ENCODE assay signal across 8 mouse cellular contexts in genomic region chr6:136930677-136931076, GRCm38 (mm10). TPM values are rescaled to one million over a fixed set of nuclear protein-coding genes. Genes with fewer than 3 reads are reported as not detected.
DNase-seq lines count a peak whose midpoint lies in the region; ATAC-seq and TF ChIP-seq lines count a peak whose summit lies in the region.

No protein-coding gene starts in this region.

- peak; percentile 76 for ATAC-seq in limb, embryonic 13.5 days (ENCODE audit: low FRiP score, low read depth)
- ATAC-seq in midbrain, embryonic 13.5 days, result 0 out of 2 replicates have a peak, but pooled peaks have one; percentile 20

- no peak overlapping the region for H3K4me3 ChIP-seq in CH12.LX (replicated peaks in 1 of 3; ENCODE audit: low read depth in 2 of 3, low read length in 2 of 3, poor library complexity in 1 of 3)
- H3K4me3 ChIP-seq in cortical plate, adult 2 months (ENCODE audit: insufficient read depth, low read length), result no peak overlapping the region
- no peak overlapping the region for H3K4me3 ChIP-seq in limb, embryonic 13.5 days
- H3K4me3 ChIP-seq in midbrain, embryonic 13.5 days (replicated peaks), result no peak overlapping the region

- peak overlapping the region; percentile 88 for H3K27ac ChIP-seq in CH12.LX (ENCODE audit: insufficient read depth, low read depth)
- H3K27ac ChIP-seq in cortical plate, adult 2 months (ENCODE audit: insufficient read depth, low read length), result peak overlapping the region; percentile 15; the same call in 1 of the 2 replicates
- no peak overlapping the region for H3K27ac ChIP-seq in limb, embryonic 13.5 days
- no peak overlapping the region for H3K27ac ChIP-seq in midbrain, embryonic 13.5 days

- H3K36me3 ChIP-seq in CH12.LX (replicated peaks in 1 of 2; ENCODE audit: control insufficient read depth in 1 of 2, insufficient read depth in 1 of 2, low read length in 1 of 2), result peaks cover 88 to 97% of the 10 kb centered on the region in 2 experiments
- H3K36me3 ChIP-seq in limb, embryonic 13.5 days, result no peaks in the 10 kb centered on the region
- H3K36me3 ChIP-seq in midbrain, embryonic 13.5 days, result no peaks in the 10 kb centered on the region

- peaks cover 43% of the 10 kb centered on the region for H3K79me2 ChIP-seq in CH12.LX (replicated peaks; ENCODE audit: control insufficient read depth, extremely low read depth, insufficient read depth, poor library complexity, severe bottlenecking)

- no peak for TF ChIP-seq RAD21 in CH12.LX (IDR thresholded peaks at IDR 0.05; ENCODE audit: low read depth, low read length)

- peak; percentile 92 for DNase-seq in CH12.LX (ENCODE audit: extremely low read depth)
- DNase-seq in heart, postnatal 4 days, result peak; percentile 59
- DNase-seq in thymus, postnatal 0 days (ENCODE audit: low spot score), result peak; percentile 92
- no peak for DNase-seq in c-Kit-positive CD71-positive TER-119-positive erythroid progenitor cells, embryonic 14.5 days (ENCODE audit: low spot score)
- DNase-seq in cerebellum, postnatal 10 days, result no peak

- H3K9ac ChIP-seq in CH12.LX (ENCODE audit: insufficient read depth, low read depth), result no peak overlapping the region; the same call in 1 of the 2 replicates
- H3K9ac ChIP-seq in limb, embryonic 13.5 days, result 0 out of 2 replicates have a peak overlapping the region, but pooled peaks have one; percentile 9
- H3K9ac ChIP-seq in midbrain, embryonic 13.5 days (replicated peaks), result no peak overlapping the region

- TF ChIP-seq EP300 in CH12.LX (IDR thresholded peaks at IDR 0.05; ENCODE audit: low read length), result 0 out of 2 replicates have a peak, but pooled peaks have one; percentile 67

- WGBS in limb, embryonic 13.5 days, result 20% methylated on average over 12 of the region's 12 CpGs
- 77% methylated on average over 12 of the region's 12 CpGs for WGBS in midbrain, embryonic 13.5 days

- TF ChIP-seq CTCF in CH12.LX (conservative IDR thresholded peaks at IDR 0.05 in 1 of 2, IDR thresholded peaks at IDR 0.05 in 1 of 2; ENCODE audit: low read depth in 2 of 2, low read length in 2 of 2), result no peak
- no peak for TF ChIP-seq CTCF in cortical plate, adult 2 months (IDR thresholded peaks at IDR 0.05; ENCODE audit: extremely low read depth, insufficient read depth, low read length)

- no peaks in the 10 kb centered on the region for H3K9me3 ChIP-seq in CH12.LX (replicated peaks; ENCODE audit: low read length)
- H3K9me3 ChIP-seq in limb, embryonic 13.5 days, result no peaks in the 10 kb centered on the region
- H3K9me3 ChIP-seq in midbrain, embryonic 13.5 days, result no peaks in the 10 kb centered on the region

- peak; percentile 59 for TF ChIP-seq POLR2A in CH12.LX (IDR thresholded peaks at IDR 0.05; ENCODE audit: low read depth, low read length)
- TF ChIP-seq POLR2A in cortical plate, adult 2 months (IDR thresholded peaks at IDR 0.05; ENCODE audit: extremely low read depth, insufficient read depth, low read length), result no peak

- peaks cover 17 to 54% of the 10 kb centered on the region in 2 experiments for H3K4me1 ChIP-seq in CH12.LX (ENCODE audit: control insufficient read depth in 1 of 2, insufficient read depth in 2 of 2)
- no peaks in the 10 kb centered on the region; the same call in 1 of the 2 replicates for H3K4me1 ChIP-seq in cortical plate, adult 2 months (ENCODE audit: control insufficient read depth, insufficient read depth, low read length)
- H3K4me1 ChIP-seq in limb, embryonic 13.5 days, result peaks cover 13% of the 10 kb centered on the region
- H3K4me1 ChIP-seq in midbrain, embryonic 13.5 days (replicated peaks), result 0 out of 2 replicates have a peak, but pooled peaks cover 4% of the 10 kb centered on the region

- H3K4me2 ChIP-seq in CH12.LX (ENCODE audit: insufficient read depth, low read depth, poor library complexity, severe bottlenecking), result peak overlapping the region; percentile 19; the same call in 1 of the 2 replicates
- H3K4me2 ChIP-seq in limb, embryonic 13.5 days (replicated peaks), result peak overlapping the region; percentile 38
- H3K4me2 ChIP-seq in midbrain, embryonic 13.5 days (replicated peaks), result no peak overlapping the region

- dilution Hi-C loops in CH12.LX (cut with MboI; ENCODE audit: extremely low pct_ligation_motif_present, extremely low pct_unique_long_range_greater_than_20kb, low sequenced_read_pairs), result no loop called here

- H3K27me3 ChIP-seq in CH12.LX (replicated peaks), result no peaks in the 10 kb centered on the region
- H3K27me3 ChIP-seq in limb, embryonic 13.5 days, result no peaks in the 10 kb centered on the region
- no peaks in the 10 kb centered on the region for H3K27me3 ChIP-seq in midbrain, embryonic 13.5 days

- in situ Hi-C loops in CH12.LX (cut with MboI; ENCODE audit: low pct_ligation_motif_present, low pct_unique_long_range_greater_than_20kb, low sequenced_read_pairs), result no loop called here

TF ChIP-seq in CH12.LX, 34 proteins besides CTCF, POLR2A, EP300 and RAD21 (continues in another document):
- peak; percentile 63; the same call in 1 of the 2 replicates for TF ChIP-seq TCF12 (IDR thresholded peaks at IDR 0.05; ENCODE audit: low read depth, low read length)
- 0 out of 2 replicates have a peak, but pooled peaks have one; percentile 23 for TF ChIP-seq MAZ (IDR thresholded peaks at IDR 0.05; ENCODE audit: low read depth, low read length)
- peak; percentile 94 for TF ChIP-seq USF1 (IDR thresholded peaks at IDR 0.05; ENCODE audit: low read depth, low read length)
- peak; percentile 69 for TF ChIP-seq SIN3A (IDR thresholded peaks at IDR 0.05; ENCODE audit: low read length)
- no peak for TF ChIP-seq SMC3 (IDR thresholded peaks at IDR 0.05; ENCODE audit: low read depth, low read length)
- TF ChIP-seq BHLHE40 (IDR thresholded peaks at IDR 0.05; ENCODE audit: low read depth, low read length), result peak; percentile 92
- TF ChIP-seq ZNF384 (IDR thresholded peaks at IDR 0.05; ENCODE audit: low read depth, low read length), result no peak
- TF ChIP-seq MYC (IDR thresholded peaks at IDR 0.05; ENCODE audit: low read depth, low read length), result peak; percentile 91; the same call in 1 of the 2 replicates
- TF ChIP-seq ETS1 (conservative IDR thresholded peaks at IDR 0.05; ENCODE audit: low read depth, low read length), result peak; percentile 76
- peak; percentile 39; the same call in 1 of the 2 replicates for TF ChIP-seq ZMIZ1 (IDR thresholded peaks at IDR 0.05; ENCODE audit: low read depth, low read length)
- peak; percentile 97 for TF ChIP-seq MAX (IDR thresholded peaks at IDR 0.05; ENCODE audit: low read length)
- TF ChIP-seq NRF1 (IDR thresholded peaks at IDR 0.05; ENCODE audit: low read depth, low read length), result peak; percentile 49
- no peak for TF ChIP-seq ZC3H11A (IDR thresholded peaks at IDR 0.05; ENCODE audit: low read depth, low read length)
- TF ChIP-seq MXI1 (IDR thresholded peaks at IDR 0.05; ENCODE audit: low read depth, low read length), result peak; percentile 93
- no peak for TF ChIP-seq JUN (IDR thresholded peaks at IDR 0.05; ENCODE audit: insufficient read depth, low read depth, low read length)
- peak; percentile 49; the same call in 1 of the 2 replicates for TF ChIP-seq MEF2A (IDR thresholded peaks at IDR 0.05; ENCODE audit: borderline replicate concordance, low read depth, low read length)
- TF ChIP-seq HCFC1 (IDR thresholded peaks at IDR 0.05; ENCODE audit: low read depth, low read length), result 0 out of 2 replicates have a peak, but pooled peaks have one; percentile 26
- peak; percentile 87 for TF ChIP-seq USF2 (conservative IDR thresholded peaks at IDR 0.05; ENCODE audit: low read depth, low read length)

RNA-seq across cellular contexts. Expression of gene Pde6h, which starts 7.0 kb away (rescaled TPM):
- total RNA-seq in CH12.LX (2012; rRNA removed) (0.04 TPM in 2 replicates), CH12.LX (2014; rRNA removed) (0.08 TPM in 1 of 2 replicates, not detected in the other)
- polyA plus RNA-seq in CH12.LX (2012; ENCODE audit: insufficient read length, low read depth), result 0.04 and 0.30 TPM in 2 replicates
- 0.46 and 0.93 TPM in 2 replicates for polyA plus RNA-seq in cortical plate, adult 2 months (2012; rRNA removed)
- not detected for total RNA-seq in heart, postnatal 4 days (2021)
- 0.18 and 0.63 TPM in 2 replicates for polyA plus RNA-seq in limb, embryonic 13.5 days (2015; fragmentation: Nextera tagmentation; extraction: Ambion mirVana)
- polyA plus RNA-seq in midbrain, embryonic 13.5 days (2015; fragmentation: Nextera tagmentation; extraction: Ambion mirVana), result not detected in 2 replicates
- 0.75 and 0.89 TPM in 2 replicates for polyA plus RNA-seq in thymus, postnatal 0 days (2015; fragmentation: Nextera tagmentation; extraction: Ambion mirVana)

RNA-seq across cellular contexts. Expression of gene Erp27, which starts 8.7 kb away (rescaled TPM):
- total RNA-seq in CH12.LX (2012; rRNA removed), result 0.55 and 0.63 TPM in 2 replicates
- 0.43 TPM in 1 of 2 replicates, not detected in the other for total RNA-seq in CH12.LX (2014; rRNA removed)
- 1.8 and 1.9 TPM in 2 replicates for polyA plus RNA-seq in CH12.LX (2012; ENCODE audit: insufficient read length, low read depth)
- 0.21 and 0.25 TPM in 2 replicates for polyA plus RNA-seq in cortical plate, adult 2 months (2012; rRNA removed)
- total RNA-seq in heart, postnatal 4 days (2021), result under 1 TPM in 1 of 2 experiments, not detected in 1; 0.20 TPM
- 0.28 and 0.46 TPM in 2 replicates for polyA plus RNA-seq in limb, embryonic 13.5 days (2015; fragmentation: Nextera tagmentation; extraction: Ambion mirVana)
- not detected in 2 replicates for polyA plus RNA-seq in midbrain, embryonic 13.5 days (2015; fragmentation: Nextera tagmentation; extraction: Ambion mirVana)
- polyA plus RNA-seq in thymus, postnatal 0 days (2015; fragmentation: Nextera tagmentation; extraction: Ambion mirVana), result 0.72 and 1.1 TPM in 2 replicates

RNA-seq across cellular contexts. Expression of gene Arhgdib, which starts 11.0 kb away (rescaled TPM):
- total RNA-seq in CH12.LX (2012; rRNA removed), result 348 and 355 TPM in 2 replicates
- total RNA-seq in CH12.LX (2014; rRNA removed), result 297 and 321 TPM in 2 replicates
- polyA plus RNA-seq in CH12.LX (2012; ENCODE audit: insufficient read length, low read depth), result 1,134 and 1,150 TPM in 2 replicates
- polyA plus RNA-seq in cortical plate, adult 2 months (2012; rRNA removed), result 23.5 and 25.7 TPM in 2 replicates
- 10 to 100 TPM; 33.6 to 39.4 TPM for total RNA-seq in heart, postnatal 4 days (2021)
- polyA plus RNA-seq in limb, embryonic 13.5 days (2015; fragmentation: Nextera tagmentation; extraction: Ambion mirVana), result 75.3 and 78.3 TPM in 2 replicates
- polyA plus RNA-seq in midbrain, embryonic 13.5 days (2015; fragmentation: Nextera tagmentation; extraction: Ambion mirVana), result 12.0 and 13.0 TPM in 2 replicates
- polyA plus RNA-seq in thymus, postnatal 0 days (2015; fragmentation: Nextera tagmentation; extraction: Ambion mirVana), result 966 and 1,117 TPM in 2 replicates

RNA-seq across cellular contexts. Expression of gene Mgp, which starts 55.1 kb away (rescaled TPM):
- total RNA-seq in CH12.LX (2012; rRNA removed), result not detected in 2 replicates
- total RNA-seq in CH12.LX (2014; rRNA removed), result not detected in 2 replicates
- not detected in 2 replicates for polyA plus RNA-seq in CH12.LX (2012; ENCODE audit: insufficient read length, low read depth)
- 152 and 207 TPM in 2 replicates for polyA plus RNA-seq in cortical plate, adult 2 months (2012; rRNA removed)
- 100 to 1,000 TPM; 188 to 201 TPM for total RNA-seq in heart, postnatal 4 days (2021)
- 180 and 183 TPM in 2 replicates for polyA plus RNA-seq in limb, embryonic 13.5 days (2015; fragmentation: Nextera tagmentation; extraction: Ambion mirVana)
- 2.7 TPM in 2 replicates for polyA plus RNA-seq in midbrain, embryonic 13.5 days (2015; fragmentation: Nextera tagmentation; extraction: Ambion mirVana)
- polyA plus RNA-seq in thymus, postnatal 0 days (2015; fragmentation: Nextera tagmentation; extraction: Ambion mirVana), result 53.9 and 64.3 TPM in 2 replicates

Comparison
In these comparisons a context has a peak if more than half of its experiments do, and no peak if none do; other contexts are left out.
1. DNase-seq: peak in CH12.LX (single experiment), heart, postnatal 4 days (single experiment) and thymus, postnatal 0 days (single experiment); none in c-Kit-positive CD71-positive TER-119-positive erythroid progenitor cells, embryonic 14.5 days (single experiment) and cerebellum, postnatal 10 days (0 of 2).
2. H3K27ac ChIP-seq: peak in CH12.LX (single experiment) and cortical plate, adult 2 months (single experiment); none in limb, embryonic 13.5 days (single experiment) and midbrain, embryonic 13.5 days (single experiment).
3. RNA of gene Arhgdib, which starts 11.0 kb away (polyA plus RNA-seq): 1,134 to 1,150 TPM in CH12.LX and 966 to 1,117 TPM in thymus, postnatal 0 days; 75.3 to 78.3 TPM in limb, embryonic 13.5 days, 23.5 to 25.7 TPM in cortical plate, adult 2 months and 12.0 to 13.0 TPM in midbrain, embryonic 13.5 days; every median in the first group is over 10 times any median in the second.